Mouse (Mus musculus) thymus, postnatal 4 days (tissue): Measurements from ENCODE around the gene Cachd1.

Source experiments
- DNase-seq: peaks from one replicate; pipeline ENCODE4 v3.0.0; 2021

Cachd1 gene

DNA sequence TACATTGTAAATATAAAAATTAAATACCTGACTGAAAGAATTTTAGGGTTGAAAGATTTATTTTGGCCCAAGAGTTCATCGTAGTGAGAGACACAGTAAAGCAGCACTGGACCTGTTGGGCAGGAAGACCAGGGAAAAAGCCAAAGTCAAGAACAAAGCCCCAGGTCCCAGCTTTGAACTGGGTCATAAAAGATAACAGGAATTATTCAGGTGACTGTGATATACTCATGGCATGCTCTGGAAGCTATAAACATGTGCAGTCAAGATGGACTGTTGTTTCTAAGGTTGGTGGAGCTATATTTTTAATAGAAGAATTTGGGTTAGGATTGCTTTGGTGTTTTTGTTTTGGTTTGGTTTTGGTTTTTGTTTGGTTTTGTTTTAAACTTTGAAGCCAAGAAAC lies 148.7 kb downstream of the Cachd1 start:
- no peak for DNase-seq

- DNase-seq: no peak
Measured at GRCm38 (mm10) chr4:100926608-100927007, 150.1 kb downstream of the Cachd1 start.

- DNase-seq: no peak
Measured at GRCm38 (mm10) chr4:100927059-100927458, 150.6 kb downstream of the Cachd1 start.

DNA sequence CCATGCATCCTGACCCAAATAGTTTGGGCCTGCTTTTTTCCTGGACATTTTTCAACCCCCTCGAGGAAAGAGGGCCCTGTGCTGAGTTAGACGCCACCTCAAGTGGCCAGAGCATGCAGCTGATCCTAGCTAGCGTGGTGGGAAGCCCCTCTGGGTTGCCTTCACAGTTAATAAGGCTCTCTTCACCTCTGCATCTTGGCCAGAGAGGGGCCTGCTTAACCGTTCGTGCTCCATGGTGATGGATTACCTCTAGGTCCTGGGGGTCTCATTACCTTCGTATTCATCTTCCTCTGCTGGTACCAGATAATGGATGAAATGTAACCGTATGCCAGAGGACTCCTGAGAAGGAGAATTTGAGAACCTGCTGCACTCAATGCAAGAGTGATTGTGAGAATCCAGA lies 167.2 kb downstream of the Cachd1 start:
- no peak for DNase-seq

DNA sequence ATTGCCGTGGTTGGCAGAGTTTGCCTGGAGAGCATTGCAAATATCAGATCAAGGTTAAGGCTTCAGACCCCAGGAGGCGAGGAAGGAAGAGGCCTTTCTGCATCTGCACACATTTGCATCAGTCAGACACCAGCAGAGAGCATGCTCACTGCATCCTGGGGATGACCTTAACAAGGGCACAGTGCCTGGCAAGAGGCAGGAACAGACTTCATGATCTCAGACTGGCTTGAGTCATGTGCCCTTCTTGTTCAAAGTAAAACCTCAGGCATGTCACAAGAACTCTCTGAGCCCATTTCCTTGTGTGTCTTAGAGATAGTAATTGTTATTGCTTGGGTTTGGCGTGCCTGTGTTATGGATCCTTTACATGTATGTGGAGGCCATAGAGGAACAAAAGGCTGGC lies 167.8 kb downstream of the Cachd1 start:
- DNase-seq: no peak

- DNase-seq: no peak
Measured at GRCm38 (mm10) chr4:100945171-100945899, 168.9 kb downstream of the Cachd1 start.

GRCm38 (mm10) chr4:100948494-100949425 lies 172.3 kb downstream of the Cachd1 start:
- DNase-seq: peak; percentile 16

DNA sequence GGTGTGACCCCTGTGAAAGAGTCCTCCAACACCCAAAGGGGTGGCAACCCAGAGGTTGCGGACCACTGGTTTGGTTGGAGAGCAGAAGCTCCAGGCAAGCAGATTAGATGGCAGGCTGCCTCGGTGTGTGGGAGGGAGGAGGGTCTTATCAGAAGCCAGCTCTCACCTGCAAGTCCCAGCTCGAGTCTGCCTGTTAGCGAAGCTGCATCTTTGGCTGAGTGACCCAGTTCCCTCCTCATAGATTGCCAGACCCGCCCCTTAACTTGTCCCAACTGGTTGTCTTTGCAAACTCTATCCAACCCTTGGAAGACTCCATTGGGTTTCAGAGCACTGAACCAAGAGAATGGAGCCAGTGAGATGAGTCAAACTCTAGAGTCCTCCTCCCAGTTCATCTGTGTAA lies 173.8 kb downstream of the Cachd1 start:
- no peak for DNase-seq

DNA sequence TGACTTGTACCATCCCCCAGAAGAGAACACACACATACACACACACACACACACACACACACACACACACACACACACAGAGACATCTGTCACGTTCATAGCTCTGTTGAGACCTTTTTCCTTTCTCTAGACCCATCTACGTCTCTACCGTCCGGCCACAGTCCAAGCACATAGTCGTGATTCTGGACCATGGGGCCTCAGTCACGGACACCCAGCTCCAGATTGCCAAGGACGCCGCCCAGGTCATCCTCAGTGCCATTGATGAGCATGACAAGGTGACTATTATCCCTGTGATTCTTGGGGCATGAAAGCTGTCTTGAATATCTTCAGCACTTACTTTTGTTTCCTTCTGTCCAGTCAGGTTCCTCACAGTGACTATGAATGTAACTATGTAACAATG lies 175.4 kb downstream of the Cachd1 start:
- no peak for DNase-seq

DNA sequence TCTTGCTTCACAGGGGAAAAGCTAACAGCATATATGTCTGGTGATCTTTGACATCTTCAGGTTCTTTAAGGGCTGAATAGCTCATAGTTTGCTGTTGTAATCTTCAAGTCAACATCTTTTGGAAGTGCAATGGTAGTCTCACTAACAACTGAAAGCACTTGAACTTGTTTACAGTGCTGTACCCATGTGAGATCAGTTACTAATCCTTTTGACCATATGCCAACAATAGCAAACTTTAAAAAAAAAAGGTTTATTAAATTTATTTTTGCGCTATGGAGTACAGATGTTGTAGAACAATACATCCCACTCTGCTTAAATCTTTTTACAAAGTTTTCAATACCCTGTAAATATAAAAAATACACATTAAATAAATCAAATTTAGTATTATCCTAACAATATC lies 186.9 kb downstream of the Cachd1 start:
- DNase-seq: no peak

GRCm38 (mm10) chr4:100963796-100964195 lies 187.3 kb downstream of the Cachd1 start:
- DNase-seq: no peak

GRCm38 (mm10) chr4:100967703-100968392 lies 191.4 kb downstream of the Cachd1 start:
- DNase-seq: no peak

DNA sequence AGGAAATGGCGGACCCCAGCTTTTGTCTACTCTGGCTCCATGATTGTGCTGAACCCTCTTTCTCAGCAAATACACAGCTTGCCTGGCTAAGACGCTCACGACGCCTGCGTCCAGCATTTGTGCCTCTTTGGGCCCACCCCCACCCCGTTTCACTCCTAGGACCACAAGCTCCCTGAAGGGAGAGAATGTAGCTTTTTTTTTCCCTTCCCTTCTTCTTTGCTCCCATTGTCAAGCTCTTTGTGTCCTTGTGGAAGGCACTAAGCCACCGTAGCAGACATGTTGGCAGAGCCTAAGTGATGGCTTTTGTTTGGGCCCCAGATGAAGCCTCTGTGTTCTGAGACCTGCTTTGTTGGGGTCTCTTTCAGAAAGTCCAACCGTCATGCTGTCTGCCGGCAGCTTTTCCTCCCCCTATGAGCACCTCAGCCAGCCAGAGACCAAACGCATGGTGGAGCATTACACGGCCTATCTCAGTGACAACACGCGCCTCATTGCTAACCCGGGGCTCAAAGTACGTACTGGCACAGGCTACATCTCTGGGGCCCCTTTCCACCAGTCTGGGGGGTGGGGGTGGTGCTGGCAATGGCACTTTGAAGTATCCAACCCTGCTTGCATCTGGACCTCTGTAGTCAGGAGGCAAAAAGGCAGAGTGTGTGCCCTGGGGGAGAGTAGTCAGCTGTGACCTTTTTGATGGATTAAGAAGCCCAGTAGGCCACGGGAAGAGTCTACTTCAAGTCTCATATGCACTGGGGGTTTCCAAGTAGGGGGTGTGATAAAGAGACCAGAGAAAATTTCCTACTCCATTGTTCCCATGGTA lies 197.4 kb downstream of the Cachd1 start:
- DNase-seq: no peak

GRCm38 (mm10) chr4:100974455-100975035 lies 198.1 kb downstream of the Cachd1 start:
- no peak for DNase-seq

- no peak for DNase-seq
Measured at GRCm38 (mm10) chr4:100977522-100977921, 201.0 kb downstream of the Cachd1 start.

DNA sequence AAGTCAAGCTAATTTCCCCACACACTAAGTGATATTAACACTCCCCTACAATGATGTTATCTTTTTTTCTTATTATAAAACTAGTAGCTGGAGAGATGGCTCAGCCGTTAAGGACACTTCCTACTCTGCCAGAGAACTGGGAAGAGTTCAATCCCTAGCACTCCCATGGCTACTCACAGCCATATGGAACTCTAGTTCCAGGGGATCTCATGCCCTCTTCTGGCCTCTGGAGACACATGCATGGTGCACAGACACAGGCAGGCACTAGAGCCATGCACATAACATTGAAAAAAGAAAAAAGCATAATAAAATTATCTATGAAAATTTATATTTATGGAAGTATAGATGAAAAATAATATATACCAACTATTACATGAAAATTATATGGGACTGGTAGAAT lies 210.7 kb downstream of the Cachd1 start:
- DNase-seq: no peak

DNA sequence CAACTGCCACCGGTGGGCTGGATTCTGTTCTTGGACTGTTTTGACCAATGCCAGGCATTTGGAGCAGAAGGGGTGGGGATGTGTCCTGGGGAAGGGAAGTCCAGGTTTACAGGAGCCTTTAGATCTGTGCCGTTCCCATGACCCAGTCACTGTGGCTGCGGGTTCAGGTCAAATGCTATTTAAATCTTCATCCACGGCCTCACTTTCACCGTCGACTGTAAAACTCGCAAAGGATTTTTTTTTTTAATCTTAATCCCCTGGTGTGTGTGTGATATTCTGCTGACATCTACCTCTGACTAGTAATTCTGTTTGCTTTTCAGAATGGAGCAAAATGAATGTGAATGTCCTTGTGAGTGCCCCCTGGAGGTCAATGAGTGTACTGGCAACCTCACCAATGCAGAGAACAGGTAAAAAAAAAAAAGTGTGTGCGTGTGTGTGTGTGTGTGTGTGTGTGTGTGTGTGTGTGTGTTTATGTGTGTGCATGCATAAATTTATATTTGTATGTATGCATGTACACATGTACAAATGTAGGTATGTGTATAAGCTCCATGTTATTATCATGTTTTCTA lies 211.8 kb downstream of the Cachd1 start:
- DNase-seq: no peak

- DNase-seq: no peak
Measured at GRCm38 (mm10) chr4:100990996-100991395, 214.5 kb downstream of the Cachd1 start.

DNA sequence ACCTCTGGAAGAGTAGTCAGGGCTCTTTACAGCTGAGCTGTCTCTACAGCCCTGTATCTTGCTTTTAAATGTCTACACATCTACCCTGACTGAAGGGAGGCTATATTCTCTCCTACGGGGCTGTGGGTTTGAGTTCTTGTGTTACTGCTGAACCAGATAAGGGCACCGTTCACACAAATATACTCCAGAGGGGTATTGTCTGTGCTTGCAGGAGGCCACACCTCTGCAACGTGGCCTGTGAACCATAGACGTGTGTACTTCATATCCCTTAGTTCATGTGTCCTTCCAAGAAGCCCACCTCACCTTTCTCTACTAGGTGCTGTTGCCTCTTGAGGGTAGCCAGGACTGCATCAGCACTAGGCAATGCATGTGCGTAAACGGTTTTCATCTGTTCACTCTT lies 215.6 kb downstream of the Cachd1 start:
- no peak for DNase-seq

- DNase-seq: no peak
Measured at GRCm38 (mm10) chr4:100994442-100995255, 218.2 kb downstream of the Cachd1 start.

- no peak for DNase-seq
Measured at GRCm38 (mm10) chr4:100995617-100996016, 219.1 kb downstream of the Cachd1 start.
